Mouse (Mus musculus) thymus, adult 2 months (tissue): ENCODE data around the gene Pml.

Experiments
- CTCF ChIP-seq: fragments of 200-500 bp; IDR thresholded peaks from 2 replicates; pipeline ENCODE4 v1.5.1; 2012; ENCODE audit warnings: mild to moderate bottlenecking, control low read depth, low read length, moderate library complexity, borderline replicate concordance; ENCODE audit not compliant: control insufficient read depth, poor library complexity, insufficient read depth; ENCODE audit errors: extremely low read depth
- POLR2A ChIP-seq: fragments of 200-500 bp; IDR thresholded peaks from 2 replicates; pipeline ENCODE4 v1.6.1; 2012; ENCODE audit warnings: mild to moderate bottlenecking, low read length, control low read depth, moderate library complexity; ENCODE audit not compliant: control insufficient read depth, poor library complexity, insufficient read depth; ENCODE audit errors: extremely low read depth

GRCm38 (mm10) chr9:58274101-58274604 is 24.6 kb upstream of the Pml start:
- TF ChIP-seq CTCF: no peak
- no peak for TF ChIP-seq POLR2A
